Mouse (Mus musculus) lung, postnatal 25 days (tissue): ENCODE data around the gene Rimbp2.
A peak's percentile ranks its signal among the peaks of the same experiment; 100 is the strongest.

Experiments
- DNase-seq: peaks from one replicate; pipeline ENCODE4 v3.0.0; 2022; ENCODE audit warnings: low spot score

The Rimbp2 gene

DNA sequence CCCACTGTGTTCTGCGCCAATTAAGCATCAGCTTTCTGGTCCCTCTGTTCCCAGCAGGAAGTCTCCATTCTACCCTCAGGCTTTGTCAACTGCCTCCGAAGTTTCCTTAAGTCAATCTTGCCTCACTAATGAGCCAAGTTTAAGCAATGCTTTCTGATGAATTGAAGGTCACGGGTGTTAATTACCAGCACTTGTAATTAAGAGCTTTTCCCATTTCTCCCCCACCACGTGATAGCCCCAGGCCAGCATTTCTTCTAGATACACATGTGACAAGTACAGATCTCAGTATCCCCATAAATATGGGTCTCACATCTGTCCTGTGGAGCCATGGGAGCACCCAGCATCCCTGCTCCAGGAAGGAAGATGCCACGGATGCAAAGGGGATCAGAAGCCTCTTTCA is 20.5 kb downstream of the Rimbp2 start:
- DNase-seq: no peak

DNA sequence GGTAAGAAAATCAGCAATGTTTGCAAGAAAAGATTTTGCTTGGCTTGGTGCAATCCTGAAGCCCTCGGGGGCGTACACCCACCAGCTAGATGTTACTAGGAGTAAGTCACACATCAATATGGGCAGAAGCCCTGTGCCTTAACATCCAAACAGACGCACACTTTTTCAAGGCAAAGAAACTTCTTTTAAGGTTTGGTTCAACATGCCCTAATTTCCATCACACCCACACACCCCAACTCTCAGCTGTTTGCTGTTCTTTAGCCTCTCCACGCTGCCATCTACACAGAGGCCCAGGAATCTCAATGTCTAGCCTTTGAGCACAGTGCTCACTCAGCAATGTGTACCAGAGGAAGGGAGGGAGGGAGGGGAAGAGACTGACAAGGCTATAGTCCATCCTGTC is 28.2 kb downstream of the Rimbp2 start:
- DNase-seq: no peak

DNA sequence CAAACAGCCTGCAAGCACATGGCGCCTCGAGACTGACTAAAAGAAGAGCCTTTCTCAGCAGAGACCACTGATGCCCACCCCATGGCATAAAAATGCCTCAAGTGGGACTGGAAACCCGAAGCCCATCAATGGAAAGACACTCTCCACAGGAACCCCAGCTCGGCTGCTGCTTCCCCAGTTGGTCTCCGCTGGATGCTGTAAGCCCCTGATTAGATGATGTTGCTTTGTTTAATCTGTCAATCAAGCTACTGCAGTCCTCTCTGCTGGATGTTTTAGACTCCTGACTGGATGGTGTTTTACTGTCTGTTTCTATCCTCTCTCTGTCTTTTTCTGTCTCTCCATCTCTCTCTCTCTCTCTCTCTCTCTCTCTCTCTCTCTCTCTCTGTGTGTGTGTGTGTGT is 33.2 kb downstream of the Rimbp2 start:
- DNase-seq: no peak

DNA sequence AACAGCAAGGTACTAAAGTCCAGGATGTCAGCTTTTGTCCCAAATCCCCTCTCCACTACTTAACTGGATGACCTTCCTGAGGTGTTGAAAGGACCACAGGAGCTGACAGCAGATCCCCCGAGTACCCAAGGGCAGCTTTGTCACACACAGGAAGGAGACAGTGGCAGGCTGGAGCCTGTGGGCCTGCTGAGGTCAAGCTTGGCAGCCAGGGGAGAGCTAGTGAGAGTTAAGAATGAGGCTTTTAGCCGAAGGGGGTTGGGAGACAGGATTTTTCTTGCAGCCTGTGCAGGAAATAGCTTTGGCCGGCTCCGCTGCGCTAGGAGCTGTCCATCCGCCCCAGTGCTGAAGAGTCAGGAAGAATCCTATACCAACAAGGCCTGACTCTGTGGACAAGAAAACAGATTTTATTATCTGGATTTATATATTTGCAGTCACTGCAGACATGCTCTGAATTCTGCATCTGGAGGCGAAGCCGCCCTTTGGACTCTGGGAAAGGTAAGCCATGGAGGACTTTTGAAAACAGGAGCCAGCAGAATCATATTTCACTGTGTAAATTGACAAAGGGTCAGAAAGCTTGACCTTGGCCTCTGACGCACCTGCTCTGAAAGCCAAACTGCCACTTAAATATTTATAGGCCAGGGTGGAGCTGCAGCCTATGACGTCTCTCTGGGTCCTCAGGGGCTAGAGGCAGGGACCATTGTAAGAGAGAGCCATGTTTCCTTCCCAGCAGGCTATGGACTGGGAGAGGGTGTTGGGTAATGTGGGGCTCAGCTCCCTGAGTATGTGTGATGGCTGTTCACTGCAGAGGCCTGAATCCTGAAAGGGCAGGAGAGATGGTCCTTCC is 35.9 kb downstream of the Rimbp2 start:
- peak; percentile 46 for DNase-seq

DNA sequence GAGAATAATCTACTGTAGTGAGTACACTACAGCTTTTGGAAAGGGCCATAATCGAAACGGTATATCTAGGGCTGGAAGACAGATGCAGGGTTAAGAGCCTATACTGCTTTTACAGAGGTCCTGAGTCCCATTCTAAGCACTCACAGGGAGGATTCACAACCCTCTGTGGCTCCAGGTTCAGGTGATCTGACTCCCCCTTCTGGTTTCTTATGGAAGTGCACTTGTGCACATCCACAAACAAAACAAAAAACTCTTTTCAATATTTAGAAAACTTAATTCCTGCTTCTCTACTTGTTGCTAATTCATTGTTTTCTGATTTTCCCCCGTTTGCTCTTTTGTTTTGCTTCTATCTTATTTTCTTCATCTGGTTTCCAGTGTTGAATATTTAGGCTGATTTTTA is 39.5 kb downstream of the Rimbp2 start:
- DNase-seq: no peak

- DNase-seq: no peak
Observed at GRCm38 (mm10) chr5:128912374-128912773, 40.9 kb downstream of the Rimbp2 start.

DNA sequence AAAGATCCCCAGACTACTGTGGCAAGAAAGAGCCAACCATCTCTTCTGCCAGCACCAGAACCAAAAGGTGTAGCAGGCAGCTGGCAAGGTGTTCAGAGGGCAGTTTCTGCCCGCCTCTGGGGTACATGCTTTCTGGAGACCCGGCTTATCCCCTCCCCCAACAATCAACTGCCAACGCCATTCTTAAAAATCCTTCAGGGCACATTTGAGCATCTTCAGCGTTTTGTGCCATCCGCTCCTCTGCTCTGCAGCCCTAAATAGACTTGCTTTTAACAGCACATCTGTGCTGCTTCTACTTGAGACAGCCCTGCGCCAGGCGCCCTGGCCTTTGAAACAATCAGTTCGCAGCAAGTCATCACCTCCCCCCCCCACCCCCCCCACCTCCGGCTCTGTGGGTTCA is 41.7 kb downstream of the Rimbp2 start:
- DNase-seq: no peak

DNA sequence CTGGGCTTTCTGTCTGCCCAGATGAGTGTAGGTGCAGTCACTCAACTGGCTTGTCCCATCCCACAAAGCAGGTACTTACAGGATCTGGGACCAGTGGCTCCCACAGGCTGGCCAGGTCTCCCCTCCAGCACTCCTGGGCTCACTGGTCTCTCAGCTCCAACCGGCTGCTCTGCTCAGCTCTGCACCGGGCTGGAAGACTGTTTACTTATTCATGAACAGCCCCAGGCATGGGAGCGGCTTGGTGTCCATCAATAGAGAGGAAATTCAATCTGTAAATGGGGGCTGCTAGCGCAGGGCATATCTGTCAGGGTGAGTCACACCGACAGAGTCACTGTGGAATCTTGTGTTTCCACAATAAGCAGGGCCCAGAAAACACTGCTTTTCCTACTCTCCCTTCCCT is 49.2 kb downstream of the Rimbp2 start:
- DNase-seq: no peak

GRCm38 (mm10) chr5:128903120-128903519 is 50.2 kb downstream of the Rimbp2 start:
- DNase-seq: no peak

GRCm38 (mm10) chr5:128899971-128900370 is 53.3 kb downstream of the Rimbp2 start:
- no peak for DNase-seq

DNA sequence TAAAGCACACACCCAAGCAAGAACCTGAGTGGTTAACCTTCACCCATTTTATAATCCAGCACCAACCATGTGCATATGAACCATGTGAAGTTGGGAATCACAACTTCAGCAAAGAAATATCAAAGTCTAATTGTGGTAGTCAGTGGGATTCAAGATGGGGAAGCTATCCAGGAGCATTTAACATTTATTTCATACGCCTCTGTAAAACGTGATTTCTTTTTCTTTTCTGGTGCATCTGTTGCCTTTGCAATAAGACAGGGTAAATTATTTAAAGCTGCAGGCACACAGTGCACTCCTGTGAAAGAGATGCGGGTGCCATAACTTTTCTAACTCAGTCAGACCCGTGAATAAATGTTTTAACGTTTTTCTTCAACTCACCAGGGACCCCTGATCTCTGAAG is 58.4 kb downstream of the Rimbp2 start:
- no peak for DNase-seq

DNA sequence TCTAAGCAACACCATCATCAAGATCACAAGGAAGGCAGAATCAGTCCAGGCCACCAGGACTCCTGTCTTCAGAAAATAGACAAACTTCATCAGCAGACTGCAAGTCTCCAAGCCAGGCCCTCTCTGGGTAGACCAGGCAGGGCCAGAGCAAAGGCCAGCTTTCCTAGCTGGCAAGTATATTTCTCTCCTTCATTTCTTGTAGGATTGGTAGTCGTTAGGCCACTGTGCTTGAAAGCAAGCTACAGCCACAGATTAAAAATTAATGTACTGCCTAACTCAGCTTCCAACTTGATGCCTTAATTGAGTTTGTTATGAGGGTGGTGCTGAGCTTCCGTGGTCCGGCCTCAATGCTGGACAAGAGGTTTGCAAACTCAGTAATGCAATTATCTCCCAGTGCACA is 65.7 kb downstream of the Rimbp2 start:
- no peak for DNase-seq

GRCm38 (mm10) chr5:128884320-128884719 is 69.0 kb downstream of the Rimbp2 start:
- no peak for DNase-seq

DNA sequence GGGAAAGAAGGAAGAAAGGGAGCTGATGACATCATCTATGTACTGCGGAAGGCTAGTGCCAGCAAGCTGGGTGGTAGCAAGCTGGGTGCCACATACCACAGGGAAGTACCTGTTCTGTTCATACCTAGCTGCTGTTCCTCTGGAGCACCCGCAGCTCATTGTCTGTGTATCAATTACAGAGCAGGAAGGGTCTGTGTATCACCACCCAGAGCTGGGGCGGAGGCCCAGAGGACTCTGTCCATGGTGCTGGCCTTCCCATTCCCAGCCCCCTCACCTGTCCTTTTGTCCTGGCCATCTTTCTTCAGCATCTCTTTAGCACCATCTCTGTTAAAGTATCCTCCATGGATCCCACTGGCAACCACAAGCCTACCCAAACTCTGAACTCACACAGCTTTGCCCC is 74.2 kb downstream of the Rimbp2 start:
- no peak for DNase-seq

DNA sequence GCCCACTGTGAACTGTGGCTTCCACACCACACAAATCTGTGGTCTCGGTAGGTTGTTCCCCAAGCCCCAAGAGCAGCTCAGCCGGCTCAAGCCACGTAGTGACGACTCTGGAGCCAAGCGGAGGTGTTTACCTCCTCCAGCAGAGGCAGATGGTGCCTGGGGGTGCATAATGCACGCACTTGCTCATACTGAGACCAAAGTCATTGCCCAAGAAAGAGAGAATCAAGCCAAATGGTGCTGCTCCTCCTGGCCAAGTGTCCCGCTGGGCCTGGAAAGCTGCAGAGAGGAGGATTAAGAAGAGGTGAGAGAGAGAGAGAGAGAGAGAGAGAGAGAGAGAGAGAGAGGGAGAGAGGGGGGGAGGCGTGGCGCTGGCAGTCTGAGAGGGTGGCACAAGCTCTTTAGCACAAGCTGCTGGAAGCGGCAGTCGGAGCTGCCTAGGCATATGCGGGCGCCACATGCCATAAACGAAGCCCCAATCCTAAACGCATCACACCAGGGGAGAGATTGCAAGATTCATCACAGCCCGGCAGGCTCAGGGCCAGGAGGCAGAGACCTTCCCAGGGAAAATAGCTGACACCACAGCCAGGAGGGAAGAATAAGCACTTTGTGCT is 75.8 kb downstream of the Rimbp2 start:
- DNase-seq: no peak

- no peak for DNase-seq
Observed at GRCm38 (mm10) chr5:128871706-128872105, 81.6 kb downstream of the Rimbp2 start.

DNA sequence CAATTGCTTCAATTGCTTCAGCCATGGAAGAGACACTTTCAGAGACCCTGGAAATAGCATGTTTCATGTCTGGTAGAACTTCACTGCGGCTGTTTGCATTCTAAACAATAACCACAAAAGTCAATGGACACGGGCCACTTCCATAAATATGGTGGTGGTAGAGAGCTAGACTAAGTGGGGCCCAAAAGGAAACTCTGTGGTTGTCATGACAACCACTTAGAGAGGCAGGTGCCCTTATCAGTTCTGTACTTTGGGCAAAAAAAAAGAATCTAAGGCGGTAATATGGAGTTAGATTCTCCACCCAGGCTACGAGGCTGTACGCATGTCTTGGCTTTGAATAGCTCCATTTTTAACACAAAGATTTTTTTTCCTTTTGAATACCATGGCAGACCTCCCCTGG is 86.5 kb downstream of the Rimbp2 start:
- DNase-seq: no peak

DNA sequence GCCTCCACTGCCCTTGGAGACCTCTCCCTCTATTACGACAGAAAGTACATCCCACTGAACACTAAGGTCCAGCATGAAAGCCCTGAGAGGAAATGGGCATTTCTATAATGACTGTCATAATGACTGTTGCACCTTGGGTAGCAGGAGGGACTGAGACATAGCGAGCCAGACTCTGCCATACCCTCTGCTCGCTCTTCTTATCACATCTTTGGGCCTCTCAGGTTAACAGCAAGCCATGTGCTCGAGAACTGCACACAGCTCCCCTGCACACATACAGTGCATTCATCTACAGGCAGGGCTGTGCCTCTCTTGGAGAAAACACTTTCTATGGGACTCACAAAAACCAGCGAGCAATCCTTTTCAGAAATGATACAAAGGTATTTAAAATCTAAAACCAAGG is 87.0 kb downstream of the Rimbp2 start:
- no peak for DNase-seq

DNA sequence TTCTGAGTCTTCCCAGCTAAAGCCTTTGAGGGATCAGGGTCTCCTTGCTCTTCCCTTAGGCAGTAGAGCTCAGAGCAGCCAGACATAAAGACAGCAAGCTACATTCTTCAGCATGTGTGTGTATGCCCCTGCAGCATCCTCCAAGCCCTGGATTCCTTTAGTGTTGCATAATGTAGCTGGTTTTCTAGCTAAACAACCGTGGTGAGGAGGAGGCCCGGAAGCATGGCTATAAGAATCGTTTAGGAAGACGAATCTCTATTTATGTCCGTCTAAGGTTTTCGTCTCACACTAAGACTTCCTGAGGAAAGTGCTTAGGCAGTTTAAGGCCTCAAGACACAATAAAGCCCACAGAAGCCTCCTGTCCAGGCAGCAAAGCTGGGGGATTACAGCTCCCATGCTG is 89.8 kb downstream of the Rimbp2 start:
- DNase-seq: no peak

GRCm38 (mm10) chr5:128860907-128861306 is 92.4 kb downstream of the Rimbp2 start:
- no peak for DNase-seq

DNA sequence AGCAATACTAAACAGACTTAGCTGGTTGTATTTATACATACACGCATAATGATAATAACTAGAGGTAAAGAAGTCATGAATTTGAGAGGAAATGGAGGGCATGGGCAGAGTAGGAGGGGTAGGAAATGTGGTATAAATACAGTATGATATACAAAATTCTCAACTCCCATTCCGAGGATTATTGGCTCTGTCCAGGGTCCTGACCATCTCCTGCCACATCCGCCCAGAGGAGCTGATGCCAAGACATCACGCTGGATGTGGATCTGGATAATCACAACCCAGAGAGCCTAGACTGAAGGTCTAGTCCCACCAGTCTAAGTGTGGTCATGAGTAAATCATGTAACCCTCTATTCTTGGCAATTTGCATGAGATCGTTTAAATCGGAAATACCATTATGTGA is 100.5 kb downstream of the Rimbp2 start:
- no peak for DNase-seq

- DNase-seq: no peak
Observed at GRCm38 (mm10) chr5:128847806-128848205, 105.5 kb downstream of the Rimbp2 start.

GRCm38 (mm10) chr5:128846433-128847040 is 106.7 kb downstream of the Rimbp2 start:
- no peak for DNase-seq
